Mouse (Mus musculus): Measurements from ENCODE around the gene AC161166.1. TPM values are rescaled to one million over a fixed set of nuclear protein-coding genes. Genes with fewer than 3 reads are reported as not detected.
A peak's percentile ranks its signal among the peaks of the same experiment; 100 is the strongest.

The AC161166.1 gene
- total and polyA plus RNA-seq, 3 experiments = 0.22 TPM; not detected in 2

- Histone ChIP-seq H3K4me1 (ENCODE audit: insufficient read depth, low read depth, low read length) (peaks cover 39% of the 10 kb centered on the region), H3K36me3 (replicated peaks) (peaks cover 24% of the 10 kb centered on the region), H3K9me3 (replicated peaks) (no peaks in the 10 kb centered on the region), H3K27me3 (ENCODE audit: insufficient read depth, low read length) (peaks cover 6% of the 10 kb centered on the region; the same call in 1 of the 2 replicates), H3K4me3 (ENCODE audit: low read depth, low read length) (peak within 1 kb of the TSS; percentile 93)
- DNase-seq (ENCODE audit: low spot score) (peak; percentile 92), ATAC-seq (ENCODE audit: extremely low read depth, insufficient number of reproducible peaks, low FRiP score, poor library complexity, severe bottlenecking) (peak; percentile 76)
- TF ChIP-seq GATA1 (IDR thresholded peaks at IDR 0.05; ENCODE audit: borderline replicate concordance, low read length) (no peak), GATA2 (IDR thresholded peaks at IDR 0.05; ENCODE audit: borderline replicate concordance, low read depth, low read length) (no peak), CTCF (IDR thresholded peaks at IDR 0.05; ENCODE audit: low read depth, low read length) (no peak), TAL1 (conservative IDR thresholded peaks at IDR 0.05; ENCODE audit: low read depth, low read length) (no peak), POLR2AphosphoS5 (IDR thresholded peaks at IDR 0.05; ENCODE audit: insufficient replicate concordance, low read depth, low read length) (no peak)
Observed at GRCm38 (mm10) chr7:24506838-24507725, 5.2 kb downstream of the AC161166.1 start, which contains the start of gene Zfp428. Gene Zfp428 (plus strand): TSS chr7:24507006.

- ATAC-seq (ENCODE audit: extremely low read depth, insufficient number of reproducible peaks, low FRiP score, poor library complexity, severe bottlenecking) = no peak
- peaks cover 18% of the 10 kb centered on the region for H3K36me3 ChIP-seq (replicated peaks)
- DNase-seq (ENCODE audit: low spot score) = peak; percentile 16
- H3K27me3 ChIP-seq (ENCODE audit: insufficient read depth, low read length) = peaks cover 6% of the 10 kb centered on the region; the same call in 1 of the 2 replicates
- no peaks in the 10 kb centered on the region for H3K9me3 ChIP-seq (replicated peaks)
- H3K4me1 ChIP-seq (ENCODE audit: insufficient read depth, low read depth, low read length) = peaks cover 40% of the 10 kb centered on the region
- peak overlapping the region; percentile 93 for H3K4me3 ChIP-seq (ENCODE audit: low read depth, low read length)
- TF ChIP-seq GATA2 (IDR thresholded peaks at IDR 0.05; ENCODE audit: borderline replicate concordance, low read depth, low read length) = no peak
Observed at GRCm38 (mm10) chr7:24506476-24506837, 5.8 kb downstream of the AC161166.1 start.

GRCm38 (mm10) chr7:24506065-24506459, 6.2 kb downstream of the AC161166.1 start:
- Histone ChIP-seq H3K4me3 (ENCODE audit: low read depth, low read length) (peak overlapping the region; percentile 93; the same call in 1 of the 2 replicates), H3K27me3 (ENCODE audit: insufficient read depth, low read length) (peaks cover 6% of the 10 kb centered on the region; the same call in 1 of the 2 replicates), H3K9me3 (replicated peaks) (no peaks in the 10 kb centered on the region), H3K4me1 (ENCODE audit: insufficient read depth, low read depth, low read length) (peaks cover 42% of the 10 kb centered on the region), H3K36me3 (replicated peaks) (peaks cover 14% of the 10 kb centered on the region)
- ATAC-seq (ENCODE audit: extremely low read depth, insufficient number of reproducible peaks, low FRiP score, poor library complexity, severe bottlenecking) (no peak), DNase-seq (ENCODE audit: low spot score) (no peak)
- TF ChIP-seq CTCF (IDR thresholded peaks at IDR 0.05; ENCODE audit: low read depth, low read length) = no peak
- no peak for TF ChIP-seq GATA2 (IDR thresholded peaks at IDR 0.05; ENCODE audit: borderline replicate concordance, low read depth, low read length)
- TF ChIP-seq GATA1 (IDR thresholded peaks at IDR 0.05; ENCODE audit: borderline replicate concordance, low read length) = no peak
- no peak for TF ChIP-seq TAL1 (conservative IDR thresholded peaks at IDR 0.05; ENCODE audit: low read depth, low read length)
- TF ChIP-seq POLR2AphosphoS5 (IDR thresholded peaks at IDR 0.05; ENCODE audit: insufficient replicate concordance, low read depth, low read length) = no peak

- TF ChIP-seq TAL1 (conservative IDR thresholded peaks at IDR 0.05; ENCODE audit: low read depth, low read length) = no peak
- TF ChIP-seq GATA2 (IDR thresholded peaks at IDR 0.05; ENCODE audit: borderline replicate concordance, low read depth, low read length) = no peak
- TF ChIP-seq POLR2AphosphoS5 (IDR thresholded peaks at IDR 0.05; ENCODE audit: insufficient replicate concordance, low read depth, low read length) = no peak
- TF ChIP-seq CTCF (IDR thresholded peaks at IDR 0.05; ENCODE audit: low read depth, low read length) = no peak
- no peak for TF ChIP-seq GATA1 (IDR thresholded peaks at IDR 0.05; ENCODE audit: borderline replicate concordance, low read length)
- ATAC-seq (ENCODE audit: extremely low read depth, insufficient number of reproducible peaks, low FRiP score, poor library complexity, severe bottlenecking) (no peak), DNase-seq (ENCODE audit: low spot score) (no peak)
- peaks cover under 1% of the 10 kb centered on the region; the same call in 1 of the 2 replicates for H3K9me3 ChIP-seq (replicated peaks)
- H3K4me1 ChIP-seq (ENCODE audit: insufficient read depth, low read depth, low read length) = peaks cover 43% of the 10 kb centered on the region
- peaks cover 9% of the 10 kb centered on the region for H3K36me3 ChIP-seq (replicated peaks)
- no peak overlapping the region; the same call in 1 of the 2 replicates for H3K4me3 ChIP-seq (ENCODE audit: low read depth, low read length)
- H3K27me3 ChIP-seq (ENCODE audit: insufficient read depth, low read length) = peaks cover 8% of the 10 kb centered on the region; the same call in 1 of the 2 replicates
Observed at GRCm38 (mm10) chr7:24505447-24506064, 6.7 kb downstream of the AC161166.1 start.

- DNase-seq (ENCODE audit: low spot score) (no peak), ATAC-seq (ENCODE audit: extremely low read depth, insufficient number of reproducible peaks, low FRiP score, poor library complexity, severe bottlenecking) (no peak)
- TF ChIP-seq GATA1 (IDR thresholded peaks at IDR 0.05; ENCODE audit: borderline replicate concordance, low read length) (no peak), POLR2AphosphoS5 (IDR thresholded peaks at IDR 0.05; ENCODE audit: insufficient replicate concordance, low read depth, low read length) (no peak), CTCF (IDR thresholded peaks at IDR 0.05; ENCODE audit: low read depth, low read length) (no peak), TAL1 (conservative IDR thresholded peaks at IDR 0.05; ENCODE audit: low read depth, low read length) (no peak), GATA2 (IDR thresholded peaks at IDR 0.05; ENCODE audit: borderline replicate concordance, low read depth, low read length) (no peak)
- Histone ChIP-seq H3K36me3 (replicated peaks) (peaks cover 8% of the 10 kb centered on the region), H3K9me3 (replicated peaks) (peaks cover 4% of the 10 kb centered on the region; the same call in 1 of the 2 replicates), H3K4me1 (ENCODE audit: insufficient read depth, low read depth, low read length) (peaks cover 47% of the 10 kb centered on the region), H3K27me3 (ENCODE audit: insufficient read depth, low read length) (peaks cover 14% of the 10 kb centered on the region), H3K4me3 (ENCODE audit: low read depth, low read length) (no peak overlapping the region)
Observed at GRCm38 (mm10) chr7:24504868-24505267, 7.4 kb downstream of the AC161166.1 start.

GRCm38 (mm10) chr7:24504004-24504403, 8.3 kb downstream of the AC161166.1 start:
- ATAC-seq (ENCODE audit: extremely low read depth, insufficient number of reproducible peaks, low FRiP score, poor library complexity, severe bottlenecking) (no peak), DNase-seq (ENCODE audit: low spot score) (no peak)
- peaks cover 20% of the 10 kb centered on the region for H3K27me3 ChIP-seq (ENCODE audit: insufficient read depth, low read length)
- peaks cover 8% of the 10 kb centered on the region for H3K36me3 ChIP-seq (replicated peaks)
- H3K9me3 ChIP-seq (replicated peaks) = peaks cover 4% of the 10 kb centered on the region; the same call in 1 of the 2 replicates
- peaks cover 47% of the 10 kb centered on the region for H3K4me1 ChIP-seq (ENCODE audit: insufficient read depth, low read depth, low read length)
- TF ChIP-seq CTCF (IDR thresholded peaks at IDR 0.05; ENCODE audit: low read depth, low read length) (no peak), GATA1 (IDR thresholded peaks at IDR 0.05; ENCODE audit: borderline replicate concordance, low read length) (no peak), TAL1 (conservative IDR thresholded peaks at IDR 0.05; ENCODE audit: low read depth, low read length) (no peak), POLR2AphosphoS5 (IDR thresholded peaks at IDR 0.05; ENCODE audit: insufficient replicate concordance, low read depth, low read length) (no peak), GATA2 (IDR thresholded peaks at IDR 0.05; ENCODE audit: borderline replicate concordance, low read depth, low read length) (no peak)
- no peak overlapping the region for H3K4me3 ChIP-seq (ENCODE audit: low read depth, low read length)

Measured in G1E (cell line).